15 mouse cellular contexts compared by ENCODE assay signal in the genomic region with DNA sequence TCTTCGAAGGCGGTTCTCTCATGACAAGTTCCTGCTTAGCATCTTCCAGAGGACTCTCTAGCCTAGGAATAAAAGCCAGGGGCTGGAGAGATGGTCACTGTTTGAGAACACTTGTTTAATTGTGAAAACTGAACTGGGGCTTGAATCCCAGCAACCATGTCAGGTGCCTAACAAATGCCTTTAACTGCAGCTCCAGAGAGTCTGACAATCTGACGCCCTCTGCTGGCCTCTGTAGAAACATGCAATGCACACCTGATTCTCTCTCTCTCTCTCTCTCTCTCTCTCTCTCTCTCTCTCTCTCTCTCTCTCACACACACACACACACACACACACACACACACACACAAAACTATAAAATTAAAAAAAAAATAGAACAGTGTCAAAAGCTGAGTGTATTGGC. TPM values are rescaled to one million over a fixed set of nuclear protein-coding genes. Genes with fewer than 3 reads are reported as not detected.
DNase-seq lines count a peak whose midpoint lies in the region; ATAC-seq and TF ChIP-seq lines count a peak whose summit lies in the region.
"Had no signal": no experiment of that assay in that cellular context is flagged by ENCODE, and none has a peak within 500 bp of the region (broad histone marks: within the 10 kb centered on the region; RNA-seq: fewer than 3 reads in every experiment).

No protein-coding gene starts in this region.

- CTCF ChIA-PET in Patski (lab: Charles Lee): interaction anchor here (1.1 kb wide), 1 partner anchor 8 kb away, joined by 3 read pairs; no protein-coding TSS in a partner anchor

- no peak overlapping the region for H3K4me2 ChIP-seq in forebrain, postnatal 0 days (ENCODE audit: low read depth)
- H3K4me2 ChIP-seq in forebrain, embryonic 14.5 days (ENCODE audit: low read length): no peak overlapping the region
- H3K4me2 ChIP-seq in lung, postnatal 0 days (replicated peaks; ENCODE audit: low read depth, low read length): no peak overlapping the region
- H3K4me2 ChIP-seq: hindbrain, embryonic 15.5 days; neural tube, embryonic 13.5 days had no signal

- TF ChIP-seq EP300 in lung, postnatal 0 days (IDR thresholded peaks at IDR 0.05): no peak

- no peaks in the 10 kb centered on the region for H3K36me3 ChIP-seq in forebrain, postnatal 0 days (ENCODE audit: insufficient read depth)
- no peaks in the 10 kb centered on the region for H3K36me3 ChIP-seq in forebrain, embryonic 14.5 days (ENCODE audit: control insufficient read depth, insufficient read depth, low read length)
- H3K36me3 ChIP-seq in lung, postnatal 0 days (ENCODE audit: insufficient read depth, low read length): no peaks in the 10 kb centered on the region
- H3K36me3 ChIP-seq: hindbrain, embryonic 15.5 days; neural tube, embryonic 13.5 days had no signal

- no peaks in the 10 kb centered on the region for H3K9me3 ChIP-seq in forebrain, postnatal 0 days (ENCODE audit: low read length)
- no peaks in the 10 kb centered on the region for H3K9me3 ChIP-seq in forebrain, embryonic 14.5 days (replicated peaks; ENCODE audit: control insufficient read depth, low read length)
- H3K9me3 ChIP-seq in lung, postnatal 0 days (ENCODE audit: low read length): no peaks in the 10 kb centered on the region
- H3K9me3 ChIP-seq: hindbrain, embryonic 15.5 days; neural tube, embryonic 13.5 days had no signal

- H3K4me3 ChIP-seq in forebrain, postnatal 0 days (ENCODE audit: low read depth, low read length): no peak overlapping the region
- H3K4me3 ChIP-seq in forebrain, embryonic 14.5 days (ENCODE audit: low read depth, low read length): no peak overlapping the region
- no peak overlapping the region for H3K4me3 ChIP-seq in lung, postnatal 0 days (ENCODE audit: low read depth, low read length)
- H3K4me3 ChIP-seq: hindbrain, embryonic 15.5 days; neural tube, embryonic 13.5 days had no signal

- no peak overlapping the region for H3K27ac ChIP-seq in forebrain, postnatal 0 days (ENCODE audit: low read depth, low read length)
- no peak overlapping the region for H3K27ac ChIP-seq in forebrain, embryonic 14.5 days (ENCODE audit: low read depth, low read length)
- no peak overlapping the region for H3K27ac ChIP-seq in lung, postnatal 0 days (ENCODE audit: low read length)
- H3K27ac ChIP-seq: hindbrain, embryonic 15.5 days; neural tube, embryonic 13.5 days had no signal

- ATAC-seq in forebrain, postnatal 0 days: no peak
- no peak for ATAC-seq in forebrain, embryonic 14.5 days
- ATAC-seq in lung, postnatal 0 days: no peak
- ATAC-seq in Patski: no peak
- ATAC-seq in neutrophil, adult 5-6 weeks (ENCODE audit: extremely low read depth, insufficient number of reproducible peaks, low FRiP score, poor library complexity, severe bottlenecking): 0 out of 2 replicates have a peak, but pooled peaks have one; percentile 41

- POLR2A ChIA-PET in Patski (lab: Charles Lee): interaction anchor here (0.6 kb wide), 1 partner anchor 135 kb away, joined by 3 read pairs; no protein-coding TSS in a partner anchor

- H3K4me1 ChIP-seq in forebrain, postnatal 0 days (ENCODE audit: insufficient read depth): no peaks in the 10 kb centered on the region
- H3K4me1 ChIP-seq in forebrain, embryonic 14.5 days (ENCODE audit: control insufficient read depth, insufficient read depth, low read length): no peaks in the 10 kb centered on the region
- no peaks in the 10 kb centered on the region for H3K4me1 ChIP-seq in lung, postnatal 0 days (ENCODE audit: insufficient read depth, low read depth, low read length)
- H3K4me1 ChIP-seq: hindbrain, embryonic 15.5 days; neural tube, embryonic 13.5 days had no signal

- in situ Hi-C loops in Patski (cut with MboI; ENCODE audit: low pct_unique_long_range_greater_than_20kb): no loop called here

- TF ChIP-seq CTCF in forebrain, postnatal 0 days (IDR thresholded peaks at IDR 0.05; ENCODE audit: low read depth): peak; percentile 46
- TF ChIP-seq CTCF in lung, postnatal 0 days (IDR thresholded peaks at IDR 0.05): peak; percentile 44
- TF ChIP-seq CTCF in Patski (IDR thresholded peaks at IDR 0.05): peak; percentile 59

- H3K9ac ChIP-seq in forebrain, postnatal 0 days: no peak overlapping the region
- H3K9ac ChIP-seq in forebrain, embryonic 14.5 days (ENCODE audit: low read length): no peak overlapping the region
- H3K9ac ChIP-seq in lung, postnatal 0 days (replicated peaks; ENCODE audit: low read depth): no peak overlapping the region
- H3K9ac ChIP-seq: hindbrain, embryonic 15.5 days; neural tube, embryonic 13.5 days had no signal

- no peak for DNase-seq in forebrain, postnatal 0 days
- no peak for DNase-seq in forebrain, embryonic 14.5 days (ENCODE audit: low spot score)
- no peak for DNase-seq in lung, postnatal 0 days (ENCODE audit: low spot score)
- DNase-seq in lung, adult 18-20 months: no peak
- no peak for DNase-seq in Patski (ENCODE audit: low read depth, low spot score)
- DNase-seq in ovary, postnatal 10 days (ENCODE audit: low spot score): no peak
- DNase-seq in kidney, postnatal 14 days: no peak
- DNase-seq: adrenal gland, postnatal 10 days; cerebellum, adult 9-10 months; kidney, postnatal 4 days; left cerebral cortex, postnatal 4 days had no signal

- 74% methylated on average over 3 of the region's 3 CpGs for WGBS in forebrain, postnatal 0 days
- 74% methylated on average over 3 of the region's 3 CpGs for WGBS in forebrain, embryonic 14.5 days
- 69% methylated on average over 3 of the region's 3 CpGs for WGBS in lung, postnatal 0 days

- H3K27me3 ChIP-seq in forebrain, postnatal 0 days (ENCODE audit: insufficient read depth, low read length): no peaks in the 10 kb centered on the region
- no peaks in the 10 kb centered on the region for H3K27me3 ChIP-seq in forebrain, embryonic 14.5 days (replicated peaks; ENCODE audit: control insufficient read depth, insufficient read depth, low read length)
- H3K27me3 ChIP-seq in lung, postnatal 0 days (replicated peaks; ENCODE audit: insufficient read depth, low read length): no peaks in the 10 kb centered on the region
- peaks cover 3% of the 10 kb centered on the region for H3K27me3 ChIP-seq in Patski
- H3K27me3 ChIP-seq: hindbrain, embryonic 15.5 days; neural tube, embryonic 13.5 days had no signal

RNA-seq across cellular contexts. Expression of a gene that starts 16.2 kb away (rescaled TPM):
- total RNA-seq in forebrain, postnatal 0 days (2014; rRNA removed): not detected in 2 replicates
- not detected in 2 replicates for polyA plus RNA-seq in forebrain, postnatal 0 days (2015; fragmentation: Nextera tagmentation; extraction: Ambion mirVana)
- polyA plus RNA-seq in forebrain, embryonic 14.5 days (2014; fragmentation: Nextera tagmentation; extraction: Ambion mirVana): not detected in 2 replicates
- polyA plus RNA-seq in lung, postnatal 0 days (2015; fragmentation: Nextera tagmentation; extraction: Ambion mirVana): 0.08 and 0.11 TPM in 2 replicates
- polyA plus RNA-seq in Patski (2021): not detected
- 0.37 and 0.81 TPM in 2 replicates for total RNA-seq in neutrophil, adult 5-6 weeks (2017)
- total RNA-seq: left cerebral cortex, postnatal 4 days had no signal
- polyA plus RNA-seq: heart, embryonic 14.5 days; neural tube, embryonic 13.5 days had no signal

RNA-seq across cellular contexts. Expression of a gene that starts 19.5 kb away (rescaled TPM):
- 30.4 and 49.3 TPM in 2 replicates for total RNA-seq in forebrain, postnatal 0 days (2014; rRNA removed)
- polyA plus RNA-seq in forebrain, postnatal 0 days (2015; fragmentation: Nextera tagmentation; extraction: Ambion mirVana): 14.9 and 19.7 TPM in 2 replicates
- polyA plus RNA-seq in forebrain, embryonic 14.5 days (2014; fragmentation: Nextera tagmentation; extraction: Ambion mirVana): 4.7 and 7.0 TPM in 2 replicates
- 34.5 and 39.4 TPM in 2 replicates for polyA plus RNA-seq in lung, postnatal 0 days (2015; fragmentation: Nextera tagmentation; extraction: Ambion mirVana)
- polyA plus RNA-seq in Patski (2021): 355 TPM
- 10.1 and 10.5 TPM in 2 replicates for total RNA-seq in neutrophil, adult 5-6 weeks (2017)
